Mouse (Mus musculus) urinary bladder, adult 2 months (tissue): Measurements from ENCODE around the gene Etv4. TPM values are rescaled to one million over a fixed set of nuclear protein-coding genes. Genes with fewer than 3 reads are reported as not detected.
A peak's percentile ranks its signal among the peaks of the same experiment; 100 is the strongest.

ENCODE experiments used
- DNase-seq: peaks from one replicate; pipeline ENCODE4 v3.0.0; 2022; ENCODE audit warnings: low spot score
- polyA plus RNA-seq: library from polyadenylated mRNA; depleted of rRNA; stranded (reverse); fragments of >200 nt; gene quantifications from 2 replicates; pipeline ENCODE4 v1.2.3, GENCODE M21; 2012; rRNA removed

Etv4 gene
- 0.44 and 0.65 TPM in 2 replicates for polyA plus RNA-seq

DNA sequence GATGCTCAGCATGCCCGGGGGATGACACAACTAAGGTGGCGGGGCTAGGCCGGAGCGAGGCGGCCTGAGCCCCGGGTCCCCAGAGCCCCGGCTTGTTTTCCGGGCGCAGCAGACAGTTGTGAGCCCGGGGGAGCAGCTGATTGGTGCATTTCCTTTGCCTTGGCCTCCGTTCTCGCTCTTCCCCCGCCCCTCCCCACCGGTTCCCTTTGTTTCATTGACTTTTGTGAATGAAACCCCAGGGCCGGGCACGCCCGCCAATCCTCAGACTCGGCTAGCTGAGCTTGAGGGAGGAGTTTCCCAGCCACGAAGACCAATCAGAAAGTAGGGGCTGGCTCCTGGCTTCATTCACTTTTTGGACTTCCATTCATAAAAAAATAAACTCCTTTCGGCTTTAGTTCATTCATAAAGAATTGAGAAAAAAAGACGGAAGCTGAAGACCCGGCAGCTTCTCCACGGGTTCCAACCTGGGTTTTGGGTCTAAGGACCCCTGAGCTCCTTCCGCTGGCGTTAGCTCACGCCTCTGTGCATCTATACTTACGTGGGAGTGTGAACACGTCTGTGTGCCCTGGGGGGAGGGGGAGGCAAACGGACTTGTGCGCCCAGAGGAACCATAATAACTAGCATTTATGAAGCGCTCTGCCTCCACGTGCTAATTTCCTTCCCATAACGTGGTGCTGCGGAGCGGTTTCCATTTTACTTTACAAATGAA is at the start of gene Etv4:
TSS of gene Etv4 (minus strand) at position 229 of the 709 bp plus-strand sequence.
- DNase-seq: peak; percentile 31

DNA sequence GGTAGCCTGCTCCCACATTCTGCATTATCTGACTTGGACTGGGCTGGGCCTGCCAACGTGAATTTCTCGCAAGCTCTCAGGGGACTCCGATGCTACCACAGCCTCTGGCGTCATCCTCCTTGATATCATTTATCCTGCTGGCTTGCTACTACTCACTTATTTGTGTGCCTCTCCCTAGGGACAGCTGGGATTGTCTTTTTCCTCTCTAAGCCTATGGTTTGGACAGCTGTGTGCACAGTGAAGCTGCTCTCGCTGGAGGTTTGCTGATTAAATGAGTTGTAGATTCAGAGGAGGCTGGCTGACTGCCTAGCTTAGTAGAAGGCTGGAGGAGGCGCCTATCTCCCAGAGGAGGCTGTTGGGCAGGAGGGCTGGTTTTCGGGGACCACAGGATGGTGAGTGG is 46.8 kb upstream of the Etv4 start:
- DNase-seq: no peak

DNA sequence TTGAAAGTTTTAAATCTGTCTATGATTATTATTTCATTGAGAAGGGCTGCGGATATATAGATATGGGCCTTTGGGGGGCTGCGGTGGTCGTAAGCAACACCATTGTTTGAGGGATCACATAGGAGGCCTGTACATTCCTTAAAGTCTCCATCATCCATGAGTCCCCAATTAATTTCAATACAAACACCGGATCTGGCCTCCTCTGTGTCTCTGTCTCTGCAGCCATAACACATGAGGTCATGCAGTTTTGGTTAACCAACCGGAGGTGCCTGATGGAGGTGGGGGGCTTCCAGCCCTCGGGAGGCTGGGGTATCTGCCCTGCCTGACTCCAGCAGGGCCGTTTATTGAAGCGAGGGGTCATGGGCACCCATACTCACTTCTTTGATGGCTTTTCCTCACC is 45.4 kb upstream of the Etv4 start:
- no peak for DNase-seq

DNA sequence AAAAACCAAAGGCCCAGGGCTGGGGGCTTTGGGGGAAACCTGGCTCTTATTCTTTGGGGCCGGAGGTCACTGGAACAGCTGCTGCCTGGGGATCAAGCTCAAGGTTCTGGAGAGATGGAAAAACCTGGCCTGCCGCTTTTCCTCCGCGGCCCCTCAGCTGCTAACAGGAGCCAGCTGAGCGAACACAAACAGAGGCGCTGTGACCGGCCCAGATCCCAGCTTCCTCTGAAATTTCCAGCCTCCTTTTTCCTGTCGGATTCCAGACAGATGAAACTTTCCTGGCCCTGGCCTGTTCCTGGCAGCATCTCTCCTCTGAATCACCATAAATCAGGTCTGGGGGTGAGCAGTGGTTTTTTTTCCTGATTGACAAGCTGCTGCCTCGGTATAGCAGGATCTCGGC is 44.9 kb upstream of the Etv4 start:
- no peak for DNase-seq

DNA sequence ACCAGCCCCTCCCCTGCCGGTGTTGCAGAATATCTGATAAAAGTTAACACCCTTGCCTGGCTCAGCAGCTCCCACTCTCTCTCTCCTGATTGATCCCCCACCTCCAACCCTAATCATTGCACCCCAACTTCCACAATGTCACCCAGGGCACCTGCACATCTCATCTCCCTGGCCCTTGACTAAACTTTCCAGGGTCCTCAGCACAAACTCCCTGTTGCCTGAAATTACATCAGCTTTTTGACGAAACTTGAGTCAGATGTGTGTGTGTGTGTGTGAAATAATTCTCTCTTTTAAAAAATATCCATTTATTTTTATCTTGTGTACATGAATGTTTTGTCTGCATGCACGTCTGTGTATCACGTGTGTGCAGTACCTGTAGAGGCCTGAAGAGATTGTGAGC is 43.5 kb upstream of the Etv4 start:
- DNase-seq: no peak

DNA sequence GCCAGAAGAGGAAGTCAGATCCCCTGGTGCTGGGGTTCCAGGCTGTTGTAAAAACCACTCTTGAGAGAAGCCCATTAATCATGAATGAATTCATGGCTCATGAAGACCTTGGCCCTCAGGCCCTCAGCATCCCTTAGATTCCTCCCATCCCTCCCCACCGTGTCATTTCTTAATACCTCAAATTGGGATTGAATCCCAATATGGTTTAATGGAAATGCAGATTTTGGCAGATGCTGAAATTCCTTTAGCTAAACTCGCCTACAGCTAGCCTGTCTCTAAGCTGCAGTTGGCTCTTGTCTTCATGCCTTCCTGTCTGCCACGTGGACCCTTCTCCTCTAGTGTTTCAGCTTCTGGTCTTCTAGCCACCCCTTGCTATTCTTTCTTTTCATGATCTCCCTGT is 38.0 kb upstream of the Etv4 start:
- DNase-seq: no peak

DNA sequence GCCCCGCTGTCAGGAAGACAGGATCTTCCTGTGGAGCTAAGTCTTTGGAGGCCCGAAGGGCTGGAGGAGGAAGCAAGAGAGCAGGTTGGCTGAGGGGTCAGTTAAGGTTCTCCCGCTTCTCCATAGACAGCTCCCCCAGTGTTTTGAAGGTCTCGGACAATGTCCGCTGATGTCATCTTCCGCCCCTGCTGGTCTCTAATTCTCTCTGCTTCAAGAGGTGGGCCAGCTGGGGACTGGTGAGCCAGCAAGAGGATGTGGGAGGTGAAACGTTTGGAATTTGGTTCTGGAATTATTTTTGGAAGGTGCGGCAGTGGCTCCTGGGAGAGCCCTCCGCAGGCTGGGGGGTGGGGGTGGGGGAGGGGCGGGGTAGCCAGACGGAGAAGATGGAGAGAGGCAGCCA is 35.7 kb upstream of the Etv4 start:
- no peak for DNase-seq

DNA sequence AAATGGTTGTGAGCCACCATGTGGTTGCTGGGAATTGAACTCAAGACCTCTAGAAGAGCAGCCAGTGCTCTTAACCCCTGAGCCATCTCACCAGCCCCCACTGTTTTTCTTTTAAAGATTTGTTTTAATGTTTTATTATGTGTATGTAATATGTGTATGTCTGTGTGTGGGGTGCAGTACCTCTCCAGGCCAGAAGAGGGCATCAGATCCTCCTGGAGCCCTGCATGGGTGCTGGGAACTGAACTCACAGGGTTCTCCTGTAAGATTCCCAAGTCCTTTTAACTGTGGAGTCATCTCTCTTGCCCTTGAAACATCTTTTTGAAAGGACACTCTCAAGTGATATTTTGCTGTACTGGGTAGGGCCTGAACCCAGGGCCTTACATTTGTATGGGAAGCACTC is 34.7 kb upstream of the Etv4 start:
- DNase-seq: no peak

DNA sequence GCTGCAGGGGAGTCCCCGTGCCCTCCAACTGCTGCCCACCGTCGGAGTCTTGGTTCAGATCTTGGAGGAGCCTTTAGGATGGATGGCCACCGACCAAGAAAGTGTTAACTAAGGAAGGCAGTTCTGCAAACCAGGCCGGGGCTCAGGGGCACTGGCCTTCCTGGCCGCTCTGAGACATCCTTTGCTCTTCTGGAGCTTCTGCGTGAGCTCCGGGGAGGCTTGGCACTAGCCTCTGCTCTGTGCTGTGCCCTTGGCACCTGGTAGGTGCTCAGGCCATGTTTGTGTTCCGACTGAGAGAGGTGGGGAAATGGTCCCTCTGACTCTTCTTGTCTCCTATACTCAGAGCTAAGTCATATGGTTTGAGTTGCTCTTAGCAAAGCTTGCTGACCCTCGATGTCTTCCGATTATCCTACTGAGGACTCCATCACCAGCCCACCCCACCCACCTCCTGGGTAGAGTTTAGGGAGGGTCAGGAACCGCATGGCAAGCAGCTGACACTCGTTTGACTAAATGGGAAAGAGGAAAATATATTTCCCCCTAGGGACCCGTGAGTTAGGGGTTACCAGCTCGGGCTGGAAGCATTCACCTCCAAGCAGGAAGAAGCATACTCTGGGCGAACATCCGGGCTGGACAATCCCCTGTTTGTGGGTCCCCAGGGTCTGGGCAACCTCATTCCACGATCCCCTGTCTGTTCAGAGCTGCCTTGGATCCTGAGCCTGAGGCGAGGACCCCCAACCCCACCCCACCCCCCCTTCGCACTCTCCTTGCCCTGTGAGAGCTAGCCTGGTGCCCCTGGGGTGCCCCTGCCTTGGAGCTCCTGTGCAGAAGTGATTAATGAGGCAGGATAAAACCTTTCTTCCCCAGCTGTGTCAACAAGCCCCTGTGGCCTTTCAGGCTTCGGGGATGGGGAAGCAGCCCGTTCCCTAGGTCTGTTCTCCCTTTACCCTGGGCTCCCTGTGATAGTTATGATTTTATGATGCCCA is 30.2 kb upstream of the Etv4 start:
- DNase-seq: no peak

DNA sequence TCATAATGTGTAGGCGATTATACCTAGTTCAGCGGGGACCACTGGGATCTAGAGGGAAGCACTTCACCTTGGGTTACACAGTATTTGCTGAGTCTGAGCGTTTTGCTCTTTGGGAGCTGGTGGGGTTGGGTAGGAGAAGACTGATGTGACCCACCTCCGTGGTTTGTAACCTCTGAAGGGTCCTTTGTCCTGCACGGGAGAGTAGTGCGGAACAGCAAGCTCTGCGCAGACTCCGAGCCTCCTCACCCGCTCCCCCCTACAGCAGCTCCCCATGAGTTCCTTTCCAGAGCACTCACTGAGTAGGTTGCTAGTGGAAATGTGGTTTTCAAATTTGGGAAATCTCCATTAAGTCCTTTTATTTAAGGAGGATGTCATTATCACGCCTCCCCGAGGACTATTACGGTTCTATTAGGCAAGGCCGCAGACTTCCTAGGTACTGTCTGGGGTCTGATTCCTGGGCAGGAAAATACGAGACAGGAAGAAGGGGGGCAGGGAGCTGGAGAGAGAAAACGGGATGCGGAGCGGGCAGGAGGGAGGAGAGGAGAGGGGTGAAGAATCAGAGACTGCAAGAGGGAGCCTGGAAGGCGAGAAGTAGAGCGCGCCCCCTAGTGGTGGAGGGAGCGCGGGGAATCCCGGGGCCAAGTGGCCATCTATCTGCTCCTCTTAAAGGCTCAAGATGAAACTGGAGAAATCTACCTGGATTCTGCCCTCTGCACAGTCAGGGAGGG is 29.4 kb upstream of the Etv4 start:
- DNase-seq: peak; percentile 68

DNA sequence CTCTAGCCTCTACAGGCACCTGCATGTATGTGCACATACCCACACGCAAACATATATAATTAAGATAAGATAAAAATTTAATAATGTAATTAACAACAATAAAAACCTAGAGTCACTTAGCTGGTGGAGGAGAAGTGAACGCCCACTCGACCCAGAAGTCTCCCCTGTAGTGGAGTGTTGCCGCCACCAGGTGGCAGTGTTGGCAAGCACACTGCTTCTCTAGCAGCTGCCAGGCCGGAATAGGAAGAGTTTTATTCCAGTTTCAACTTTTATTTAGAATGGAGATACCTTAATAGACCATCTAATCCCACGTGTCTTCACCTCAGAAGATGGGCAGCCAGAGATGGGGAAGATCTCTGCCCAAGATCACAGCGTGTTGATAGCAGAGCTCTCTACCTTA is 28.1 kb upstream of the Etv4 start:
- DNase-seq: peak; percentile 65

DNA sequence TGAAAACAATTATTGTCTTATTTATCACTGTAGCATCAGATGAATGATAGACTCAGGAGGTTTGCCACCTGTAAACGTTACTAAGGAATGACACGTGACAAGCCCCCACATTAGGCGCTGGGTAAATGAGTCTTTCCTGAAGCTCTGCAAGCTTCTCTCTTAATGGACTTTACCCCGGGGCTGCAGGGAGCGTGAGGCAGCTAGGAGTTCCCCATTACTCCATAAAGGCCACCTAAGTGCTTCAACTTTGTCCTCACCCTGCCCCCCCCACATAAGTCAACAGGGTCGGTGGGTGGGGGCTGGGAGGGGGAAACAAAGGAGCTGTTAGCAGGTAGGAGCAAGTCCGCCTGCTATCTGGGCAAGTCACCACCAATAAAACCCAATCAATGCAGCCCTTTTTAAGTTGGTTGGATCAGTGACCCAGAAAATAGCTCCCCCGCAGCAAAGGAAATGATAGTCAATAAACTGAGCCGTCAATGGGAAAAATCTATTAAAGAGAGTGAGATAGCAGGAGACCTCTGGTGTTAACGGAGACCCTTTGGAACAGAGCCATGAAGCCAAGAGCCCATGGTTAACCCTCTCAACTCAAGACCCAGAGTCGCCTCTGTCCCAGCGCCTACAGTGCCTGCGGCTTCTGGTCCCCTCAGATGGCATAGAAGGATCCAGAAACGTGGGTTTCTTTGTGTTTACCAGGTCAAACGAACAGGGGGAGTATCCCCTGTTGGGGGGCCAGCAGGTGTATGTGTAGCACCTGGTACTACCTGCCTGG is 24.1 kb upstream of the Etv4 start:
- DNase-seq: no peak

DNA sequence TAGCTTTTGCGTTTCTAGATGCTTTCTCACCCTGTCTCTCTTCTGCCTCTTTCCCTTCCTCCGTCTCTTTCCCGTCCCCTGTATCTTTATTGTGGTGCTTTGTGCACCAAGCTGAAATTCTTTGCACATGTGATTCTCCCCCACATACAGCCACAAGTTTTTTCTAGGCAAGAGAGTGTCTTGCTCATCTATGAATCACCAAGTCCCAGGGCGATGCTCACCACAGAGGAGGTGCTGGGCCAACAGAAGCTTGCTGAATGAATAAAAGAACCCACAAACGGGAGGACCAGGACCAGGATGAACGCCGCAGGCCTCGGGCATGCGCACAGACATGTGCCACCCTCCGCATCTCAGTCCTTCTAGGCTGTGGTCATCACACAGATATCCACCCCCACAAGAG is 22.1 kb upstream of the Etv4 start:
- no peak for DNase-seq

DNA sequence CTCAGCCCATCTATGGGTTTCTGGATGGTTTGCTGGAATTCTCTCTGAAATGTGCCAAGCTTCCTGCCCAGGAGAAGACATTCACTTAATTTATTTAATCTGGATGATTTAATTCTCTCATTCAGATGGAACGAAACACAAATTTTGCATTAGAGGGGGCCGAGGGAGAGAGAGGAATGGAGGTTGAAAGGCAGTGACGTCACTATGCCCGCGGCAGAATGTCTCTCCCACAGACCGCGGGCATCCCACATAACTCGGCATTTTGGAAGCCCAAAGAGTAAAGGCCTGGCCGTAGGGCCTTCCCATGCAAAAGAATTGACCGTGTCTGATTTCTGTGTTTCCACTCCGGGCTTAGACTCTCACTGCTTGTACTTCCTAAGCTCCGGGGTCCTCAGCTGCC is 21.6 kb upstream of the Etv4 start:
- no peak for DNase-seq

DNA sequence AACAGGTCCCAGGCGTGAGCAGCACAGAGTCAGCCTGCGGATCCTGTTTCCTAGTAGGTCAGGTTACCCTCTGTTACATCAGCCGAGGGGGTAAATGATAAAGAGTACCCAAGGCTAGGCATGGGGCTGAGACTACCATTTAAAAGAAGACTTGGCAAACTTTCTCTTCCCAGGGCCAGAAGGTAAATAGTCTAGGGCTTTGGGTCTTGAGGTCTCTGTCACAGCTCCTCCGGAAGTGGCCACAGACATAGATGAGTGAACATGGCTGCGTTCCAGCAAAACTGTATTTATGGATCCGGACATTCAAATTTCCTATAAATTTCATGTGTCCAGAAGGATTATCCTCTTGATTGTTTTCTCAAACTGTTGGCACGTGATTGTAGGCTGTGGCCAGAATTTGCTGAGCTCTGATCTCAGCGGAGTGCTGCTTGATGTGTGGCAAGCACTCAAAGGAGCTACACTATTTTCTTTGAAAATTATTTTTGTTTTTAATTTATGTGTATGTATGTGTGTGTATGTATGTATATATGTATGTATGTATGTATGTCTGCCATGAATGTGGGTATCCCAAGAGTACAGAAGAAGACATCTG is 20.0 kb upstream of the Etv4 start:
- DNase-seq: no peak

DNA sequence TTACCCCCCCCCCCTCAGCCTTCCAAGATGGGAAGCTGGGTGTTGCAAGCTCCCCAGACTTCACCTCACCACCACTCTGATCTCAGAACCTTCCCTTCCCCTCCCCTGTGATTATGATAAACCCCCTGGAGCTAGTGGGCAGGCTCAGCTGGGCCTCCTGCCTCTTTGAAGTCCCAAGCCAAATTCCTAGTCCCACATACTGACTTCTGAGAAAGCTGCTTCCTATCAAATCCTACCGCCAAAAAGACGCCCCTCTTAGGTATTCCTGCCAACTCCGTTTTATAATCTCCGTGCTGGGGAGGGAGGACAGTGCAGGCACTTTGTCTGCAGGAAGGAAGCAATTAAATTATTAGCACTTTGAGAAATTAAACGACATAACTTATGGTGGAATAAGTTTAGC is 16.2 kb upstream of the Etv4 start:
- DNase-seq: no peak

DNA sequence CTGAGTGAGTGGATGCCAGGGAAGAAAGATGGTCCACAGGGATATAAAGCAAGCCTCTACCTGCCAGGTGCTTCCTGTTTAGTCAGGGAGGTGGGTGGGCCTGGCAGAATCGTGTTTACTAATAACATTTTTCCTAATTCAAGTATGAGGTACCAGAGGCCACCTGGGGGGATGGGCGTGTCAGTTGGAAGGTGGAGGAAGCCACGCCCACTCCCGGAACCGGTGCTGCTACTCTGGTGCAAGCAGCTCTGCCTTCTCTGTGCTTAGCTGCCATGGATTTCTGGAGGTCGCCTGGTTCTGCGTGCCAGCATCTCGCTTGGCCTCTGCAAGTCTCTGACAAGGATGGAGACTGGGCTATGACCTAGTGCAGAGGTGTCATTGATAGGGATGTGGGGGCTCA is 12.9 kb upstream of the Etv4 start:
- no peak for DNase-seq

DNA sequence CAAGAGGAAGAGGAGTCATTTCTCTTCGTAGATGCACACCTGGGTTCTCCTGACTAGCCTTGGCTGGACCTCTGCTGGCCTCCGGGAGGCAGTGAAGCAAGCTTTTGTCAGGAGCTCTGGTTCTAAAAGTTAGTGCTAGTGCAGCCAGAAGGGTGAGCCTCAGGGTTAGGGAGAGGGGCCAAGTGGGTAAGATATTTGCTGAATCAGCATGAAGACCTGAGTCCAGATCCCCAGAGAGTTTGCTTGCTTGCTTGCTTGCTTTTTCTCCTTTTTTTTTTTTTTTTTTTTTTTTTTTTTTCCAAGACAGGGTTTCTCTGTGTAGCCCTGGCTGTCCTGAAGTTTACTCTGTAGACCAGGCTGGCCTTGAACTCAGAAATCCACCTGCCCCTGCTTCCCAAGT is 12.2 kb upstream of the Etv4 start:
- DNase-seq: no peak

DNA sequence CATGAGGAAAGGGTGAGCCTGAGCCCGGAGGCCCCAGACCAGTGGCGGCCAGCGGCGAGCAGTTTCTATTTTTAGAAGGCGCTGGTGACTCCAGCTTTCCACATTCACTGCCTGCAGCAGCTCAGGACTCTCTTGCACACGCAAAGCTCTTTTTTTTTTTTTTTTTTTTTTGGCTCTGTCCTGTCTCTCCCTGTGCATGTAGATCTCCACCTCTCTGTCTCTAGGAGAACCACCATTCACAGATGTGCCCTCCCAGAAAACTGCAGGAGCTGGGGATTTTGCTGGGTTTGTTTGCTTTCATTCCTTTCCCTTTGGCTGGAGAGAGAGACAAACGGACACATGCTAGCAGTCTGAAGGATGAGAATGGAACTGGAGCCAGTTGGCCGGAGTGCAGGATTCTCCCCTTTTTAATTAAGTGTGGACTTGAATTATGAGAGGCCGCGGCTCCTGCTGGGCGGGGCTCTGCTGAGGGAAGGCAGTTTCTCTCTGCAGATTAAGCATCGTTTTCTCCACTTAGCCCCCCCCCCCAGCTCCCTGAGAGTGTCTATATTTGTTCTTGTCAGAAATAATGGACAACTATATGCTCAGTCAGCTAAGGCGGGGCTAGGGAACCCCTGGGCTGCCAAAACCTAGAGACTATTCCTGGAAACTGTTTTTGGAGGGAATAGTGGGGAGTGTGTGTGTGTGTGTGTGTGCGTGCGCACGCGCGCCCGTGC is 5.8 kb upstream of the Etv4 start:
- DNase-seq: no peak

DNA sequence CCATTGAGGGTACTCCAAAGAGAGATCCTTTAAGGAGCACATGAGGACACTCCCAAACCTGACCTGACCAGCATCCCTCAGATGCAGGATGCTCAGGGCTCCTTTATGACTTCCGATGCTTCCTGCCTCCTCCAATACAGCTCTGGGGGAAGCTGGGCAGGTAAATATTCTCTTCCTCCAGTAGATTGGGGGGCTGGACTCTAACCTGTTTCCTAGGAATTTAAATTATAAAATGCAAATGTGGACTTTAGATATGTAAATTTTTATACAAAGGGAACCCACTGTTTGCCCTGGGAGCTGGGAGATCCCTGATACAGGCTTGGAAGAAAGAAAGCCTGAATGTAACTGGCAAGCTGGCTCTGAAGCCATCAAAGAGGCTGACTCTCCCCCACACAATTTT is 2.3 kb upstream of the Etv4 start:
- DNase-seq: no peak

DNA sequence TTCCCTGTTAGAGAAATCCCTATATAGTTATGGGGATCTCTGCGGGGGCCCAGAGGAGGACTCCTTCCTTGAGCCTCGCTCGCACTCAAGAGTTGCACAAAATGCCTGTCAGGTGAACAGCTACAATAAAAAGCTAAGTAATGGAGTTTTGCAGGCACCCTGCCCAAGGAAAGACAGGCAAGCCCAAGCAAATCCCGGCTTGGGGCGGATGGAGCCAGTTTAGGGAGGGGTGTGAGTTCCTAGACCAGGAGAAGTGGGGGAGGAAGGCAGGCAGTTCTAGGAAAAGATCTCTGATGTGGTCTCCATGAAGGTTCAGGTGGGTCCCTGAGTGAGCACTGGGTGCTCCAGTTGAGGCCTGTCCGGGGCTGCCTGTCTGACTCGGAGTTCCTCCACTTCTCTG is 1.5 kb upstream of the Etv4 start:
- DNase-seq: no peak
